Mouse (Mus musculus) liver, postnatal 0 days (tissue): ENCODE data around the gene Casz1.

Experiments
- CTCF ChIP-seq: sonication (generic); IDR thresholded peaks from 2 replicates; pipeline ENCODE4 v1.5.1; 2016; ENCODE audit warnings: antibody characterized with exemption, low read depth
- EP300 ChIP-seq: IDR thresholded peaks from 2 replicates; pipeline ENCODE4 v1.6.1; 2016; ENCODE audit warnings: antibody characterized with exemption, low read depth, mild to moderate bottlenecking

- TF ChIP-seq CTCF (no peak), EP300 (no peak)
Observed at GRCm38 (mm10) chr4:148940674-148941211, 136.5 kb downstream of the Casz1 start.
